Mouse (Mus musculus) ovary, postnatal 10 days (tissue): ENCODE data around the gene Mgll.

Source experiments
- DNase-seq: peaks from one replicate; pipeline ENCODE4 v3.0.0; 2022; ENCODE audit warnings: low spot score

Gene Mgll

GRCm38 (mm10) chr6:88743601-88744291 lies 19.5 kb downstream of the Mgll start:
- DNase-seq: no peak

GRCm38 (mm10) chr6:88745027-88745426 lies 20.8 kb downstream of the Mgll start:
- no peak for DNase-seq

GRCm38 (mm10) chr6:88746271-88746670 lies 22.1 kb downstream of the Mgll start:
- DNase-seq: no peak

GRCm38 (mm10) chr6:88747296-88748040 lies 23.3 kb downstream of the Mgll start:
- DNase-seq: no peak

- no peak for DNase-seq
These were observed 26.7 kb downstream of the Mgll start for GRCm38 (mm10) chr6:88750884-88751283.

- DNase-seq: no peak
These were observed 28.6 kb downstream of the Mgll start for GRCm38 (mm10) chr6:88752711-88753219.

- DNase-seq: no peak
These were observed 29.4 kb downstream of the Mgll start for GRCm38 (mm10) chr6:88753578-88753977.

GRCm38 (mm10) chr6:88756992-88757391 lies 32.8 kb downstream of the Mgll start:
- DNase-seq: no peak

- DNase-seq: no peak
These were observed 33.9 kb downstream of the Mgll start for GRCm38 (mm10) chr6:88758074-88758473.

- DNase-seq: no peak
These were observed 34.6 kb downstream of the Mgll start for GRCm38 (mm10) chr6:88758568-88759522.

GRCm38 (mm10) chr6:88759793-88760453 lies 35.7 kb downstream of the Mgll start:
- peak; percentile 58 for DNase-seq

GRCm38 (mm10) chr6:88760935-88761635 lies 36.9 kb downstream of the Mgll start:
- no peak for DNase-seq

- DNase-seq: no peak
These were observed 37.6 kb downstream of the Mgll start for GRCm38 (mm10) chr6:88761684-88762439.

GRCm38 (mm10) chr6:88762440-88763196 lies 38.4 kb downstream of the Mgll start:
- DNase-seq: no peak

GRCm38 (mm10) chr6:88763518-88764077 lies 39.4 kb downstream of the Mgll start:
- no peak for DNase-seq

GRCm38 (mm10) chr6:88764281-88764680 lies 40.1 kb downstream of the Mgll start:
- no peak for DNase-seq

GRCm38 (mm10) chr6:88767740-88768139 lies 43.5 kb downstream of the Mgll start:
- DNase-seq: no peak

GRCm38 (mm10) chr6:88769723-88770122 lies 45.5 kb downstream of the Mgll start:
- no peak for DNase-seq

- no peak for DNase-seq
These were observed 46.2 kb downstream of the Mgll start for GRCm38 (mm10) chr6:88770300-88770904.
